Mouse (Mus musculus): ENCODE data around the gene Igsf9b. TPM values are rescaled to one million over a fixed set of nuclear protein-coding genes. Genes with fewer than 3 reads are reported as not detected.

Gene Igsf9b
- total and polyA plus RNA-seq, 3 experiments, result 1.8 to 12.4 (median 5.2) TPM

DNA sequence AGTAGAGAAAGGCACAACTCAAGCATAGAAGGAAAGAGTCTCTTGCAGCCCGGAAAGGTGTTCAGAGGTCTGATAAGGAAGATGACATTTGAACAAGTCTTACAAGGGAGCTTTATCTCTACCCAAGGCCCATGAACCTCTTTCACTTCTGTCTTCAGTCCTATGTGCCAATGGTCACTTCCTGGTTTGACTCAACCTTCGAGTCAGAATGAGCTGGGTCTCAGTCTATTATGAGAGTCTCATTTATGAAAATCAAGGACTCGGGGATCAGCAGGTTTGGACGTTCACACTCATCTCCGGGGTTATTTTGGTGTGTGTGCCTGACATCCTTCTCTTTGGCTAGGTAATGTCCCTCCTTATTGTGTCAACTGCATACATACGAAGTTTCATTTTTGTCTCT lies 58.9 kb downstream of the Igsf9b start (continued):
- TF ChIP-seq UBTF (IDR thresholded peaks at IDR 0.05; ENCODE audit: low read depth, low read length) (no peak), POLR2A (IDR thresholded peaks at IDR 0.05; ENCODE audit: low read depth, low read length) (no peak), MAZ (IDR thresholded peaks at IDR 0.05; ENCODE audit: low read depth, low read length) (no peak), SMC3 (IDR thresholded peaks at IDR 0.05; ENCODE audit: low read depth, low read length) (no peak), POLR2AphosphoS2 (IDR thresholded peaks at IDR 0.05; ENCODE audit: low read depth, low read length) (no peak), EP300 (IDR thresholded peaks at IDR 0.05; ENCODE audit: low read length) (peak; percentile 84), USF2 (conservative IDR thresholded peaks at IDR 0.05; ENCODE audit: low read depth, low read length) (no peak), CHD1 (IDR thresholded peaks at IDR 0.05; ENCODE audit: low read depth, low read length) (no peak), NELFE (IDR thresholded peaks at IDR 0.05; ENCODE audit: low read depth, low read length) (no peak), ZMIZ1 (IDR thresholded peaks at IDR 0.05; ENCODE audit: low read depth, low read length) (no peak), GABPA (IDR thresholded peaks at IDR 0.05; ENCODE audit: insufficient replicate concordance, low read depth, low read length) (no peak), JUN (IDR thresholded peaks at IDR 0.05; ENCODE audit: insufficient read depth, low read depth, low read length) (peak; percentile 68), CHD2 (IDR thresholded peaks at IDR 0.05; ENCODE audit: low read length) (no peak; the same call in 1 of the 2 replicates), RAD21 (IDR thresholded peaks at IDR 0.05; ENCODE audit: low read depth, low read length) (no peak)

DNA sequence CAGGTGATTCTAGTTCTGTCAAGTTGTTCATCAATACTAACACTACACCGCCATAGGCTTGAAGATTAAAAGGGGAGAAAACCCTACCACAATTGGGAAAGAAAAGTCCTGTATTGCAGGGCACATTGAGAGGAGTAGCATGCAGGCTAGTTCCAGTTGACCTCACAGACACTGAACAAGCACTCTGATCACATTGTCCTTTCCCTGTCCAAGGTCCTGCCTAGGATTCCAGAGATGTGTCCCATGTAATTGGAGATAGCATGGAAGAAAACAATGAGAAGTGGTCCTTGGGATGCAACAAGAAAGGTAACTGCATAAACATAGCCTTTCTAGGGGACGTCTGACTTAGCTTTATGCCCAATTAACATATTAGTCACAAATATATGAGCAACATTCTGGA lies 68.2 kb downstream of the Igsf9b start:
- Histone ChIP-seq H3K4me1 (ENCODE audit: control insufficient read depth in 1 of 2, insufficient read depth in 2 of 2) (peaks cover 0 to 2% of the 10 kb centered on the region in 2 experiments; a peak in 1 of 4 replicates), H3K9ac (ENCODE audit: insufficient read depth, low read depth) (no peak overlapping the region), H3K36me3 (replicated peaks in 1 of 2; ENCODE audit: control insufficient read depth in 1 of 2, insufficient read depth in 1 of 2, low read length in 1 of 2) (no peaks in the 10 kb centered on the region), H3K79me2 (replicated peaks; ENCODE audit: control insufficient read depth, extremely low read depth, insufficient read depth, poor library complexity, severe bottlenecking) (no peaks in the 10 kb centered on the region), H3K4me2 (ENCODE audit: insufficient read depth, low read depth, poor library complexity, severe bottlenecking) (no peak overlapping the region), H3K9me3 (replicated peaks; ENCODE audit: low read length) (no peaks in the 10 kb centered on the region), H3K27me3 (replicated peaks) (no peaks in the 10 kb centered on the region), H3K4me3 (replicated peaks in 1 of 3; ENCODE audit: low read depth in 2 of 3, low read length in 2 of 3, poor library complexity in 1 of 3) (no peak overlapping the region), H3K27ac (ENCODE audit: insufficient read depth, low read depth) (no peak overlapping the region)
- TF ChIP-seq NELFE (IDR thresholded peaks at IDR 0.05; ENCODE audit: low read depth, low read length), result no peak
- TF ChIP-seq CHD2 (IDR thresholded peaks at IDR 0.05; ENCODE audit: low read length), result no peak
- TF ChIP-seq E2F4 (IDR thresholded peaks at IDR 0.05; ENCODE audit: insufficient replicate concordance, low read depth, low read length), result no peak
- TF ChIP-seq UBTF (IDR thresholded peaks at IDR 0.05; ENCODE audit: low read depth, low read length), result no peak
- TF ChIP-seq NRF1 (IDR thresholded peaks at IDR 0.05; ENCODE audit: low read depth, low read length), result no peak
- TF ChIP-seq MAX (IDR thresholded peaks at IDR 0.05; ENCODE audit: low read length), result no peak
- TF ChIP-seq CHD1 (IDR thresholded peaks at IDR 0.05; ENCODE audit: low read depth, low read length), result no peak
- TF ChIP-seq JUN (IDR thresholded peaks at IDR 0.05; ENCODE audit: insufficient read depth, low read depth, low read length), result no peak
- TF ChIP-seq GABPA (IDR thresholded peaks at IDR 0.05; ENCODE audit: insufficient replicate concordance, low read depth, low read length), result no peak
- TF ChIP-seq POLR2A (IDR thresholded peaks at IDR 0.05; ENCODE audit: low read depth, low read length), result no peak
- no peak for TF ChIP-seq SIN3A (IDR thresholded peaks at IDR 0.05; ENCODE audit: low read length)
- no peak for TF ChIP-seq BHLHE40 (IDR thresholded peaks at IDR 0.05; ENCODE audit: low read depth, low read length)
- no peak for TF ChIP-seq ETS1 (conservative IDR thresholded peaks at IDR 0.05; ENCODE audit: low read depth, low read length)
- no peak for TF ChIP-seq CTCF (conservative IDR thresholded peaks at IDR 0.05 in 1 of 2, IDR thresholded peaks at IDR 0.05 in 1 of 2; ENCODE audit: low read depth in 2 of 2, low read length in 2 of 2)
- TF ChIP-seq ZMIZ1 (IDR thresholded peaks at IDR 0.05; ENCODE audit: low read depth, low read length), result no peak
- no peak for TF ChIP-seq ZKSCAN1 (IDR thresholded peaks at IDR 0.05; ENCODE audit: borderline replicate concordance, low read depth, low read length)
- TF ChIP-seq ZC3H11A (IDR thresholded peaks at IDR 0.05; ENCODE audit: low read depth, low read length), result no peak
- TF ChIP-seq ELF1 (IDR thresholded peaks at IDR 0.05; ENCODE audit: low read depth, low read length), result no peak
- DNase-seq (ENCODE audit: extremely low read depth), result no peak
- in situ Hi-C loops (cut with MboI; ENCODE audit: low pct_ligation_motif_present, low pct_unique_long_range_greater_than_20kb, low sequenced_read_pairs) (no loop called here), dilution Hi-C loops (cut with MboI; ENCODE audit: extremely low pct_ligation_motif_present, extremely low pct_unique_long_range_greater_than_20kb, low sequenced_read_pairs) (no loop called here)

Measured in CH12.LX (cell line).